Mouse (Mus musculus) forebrain, embryonic 14.5 days (tissue): ENCODE data around the gene Tcf12. TPM values are rescaled to one million over a fixed set of nuclear protein-coding genes. Genes with fewer than 3 reads are reported as not detected.

Experiments
- ATAC-seq: fragments of 200-750 bp; cut with Nextera tagmentation; 2 replicates; pipeline ENCODE4 v1.8.0; 2017; ENCODE audit warnings: mild to moderate bottlenecking, moderate library complexity
- DNase-seq: peaks from one replicate; pipeline ENCODE4 v3.0.0-alpha.2; 2015; ENCODE audit warnings: low spot score
- H3K27ac ChIP-seq: fragments of 300-500 bp; sonication (generic); 2 replicates; pipeline ENCODE4 v1.5.1; 2014; ENCODE audit warnings: low read depth, mild to moderate bottlenecking, control low read depth, low read length, moderate library complexity
- H3K27me3 ChIP-seq: fragments of 300-500 bp; sonication (generic); replicated peaks from 2 replicates; pipeline ENCODE4 v1.6.1; 2014; ENCODE audit warnings: low read length, control low read depth, mixed read lengths; ENCODE audit not compliant: control insufficient read depth, insufficient read depth
- H3K36me3 ChIP-seq: fragments of 300-500 bp; sonication (generic); 2 replicates; pipeline ENCODE4 v1.6.1; 2014; ENCODE audit warnings: low read length, control low read depth; ENCODE audit not compliant: control insufficient read depth, insufficient read depth
- H3K4me1 ChIP-seq: fragments of 300-500 bp; sonication (generic); 2 replicates; pipeline ENCODE4 v1.6.1; 2014; ENCODE audit warnings: antibody characterized with exemption, low read length, control low read depth; ENCODE audit not compliant: control insufficient read depth, insufficient read depth
- H3K4me2 ChIP-seq: fragments of 300-500 bp; sonication (generic); 2 replicates; pipeline ENCODE4 v1.6.1; 2014; ENCODE audit warnings: mild to moderate bottlenecking, control low read depth, low read length
- H3K4me3 ChIP-seq: fragments of 300-500 bp; sonication (generic); 2 replicates; pipeline ENCODE4 v1.5.1; 2014; ENCODE audit warnings: low read depth, low read length, control low read depth
- H3K9ac ChIP-seq: fragments of 300-500 bp; sonication (generic); 2 replicates; pipeline ENCODE4 v1.6.1; 2014; ENCODE audit warnings: mild to moderate bottlenecking, low read length, control low read depth, moderate library complexity
- H3K9me3 ChIP-seq: fragments of 300-500 bp; sonication (generic); replicated peaks from 2 replicates; pipeline ENCODE4 v1.6.1; 2016; ENCODE audit warnings: low read length, control low read depth, mixed read lengths; ENCODE audit not compliant: control insufficient read depth
- WGBS: fragments of 180-500 bp; shearing (Covaris S2); extraction: QIAGEN DNeasy Blood & Tissue Kit; methylation state at CpG from one replicate; pipeline ENCODE4 v1.1.7; 2014; 5-methylcytosine and 5-hydroxymethylcytosine counted together
- polyA plus RNA-seq: library from polyadenylated mRNA; unstranded; fragments of >200 nt; fragmentation: Nextera tagmentation; extraction: Ambion mirVana; gene quantifications from 2 replicates; pipeline ENCODE4 v1.2.1, GENCODE M21; 2014

The Tcf12 gene
- polyA plus RNA-seq, result 62.0 and 68.1 TPM in 2 replicates

DNA sequence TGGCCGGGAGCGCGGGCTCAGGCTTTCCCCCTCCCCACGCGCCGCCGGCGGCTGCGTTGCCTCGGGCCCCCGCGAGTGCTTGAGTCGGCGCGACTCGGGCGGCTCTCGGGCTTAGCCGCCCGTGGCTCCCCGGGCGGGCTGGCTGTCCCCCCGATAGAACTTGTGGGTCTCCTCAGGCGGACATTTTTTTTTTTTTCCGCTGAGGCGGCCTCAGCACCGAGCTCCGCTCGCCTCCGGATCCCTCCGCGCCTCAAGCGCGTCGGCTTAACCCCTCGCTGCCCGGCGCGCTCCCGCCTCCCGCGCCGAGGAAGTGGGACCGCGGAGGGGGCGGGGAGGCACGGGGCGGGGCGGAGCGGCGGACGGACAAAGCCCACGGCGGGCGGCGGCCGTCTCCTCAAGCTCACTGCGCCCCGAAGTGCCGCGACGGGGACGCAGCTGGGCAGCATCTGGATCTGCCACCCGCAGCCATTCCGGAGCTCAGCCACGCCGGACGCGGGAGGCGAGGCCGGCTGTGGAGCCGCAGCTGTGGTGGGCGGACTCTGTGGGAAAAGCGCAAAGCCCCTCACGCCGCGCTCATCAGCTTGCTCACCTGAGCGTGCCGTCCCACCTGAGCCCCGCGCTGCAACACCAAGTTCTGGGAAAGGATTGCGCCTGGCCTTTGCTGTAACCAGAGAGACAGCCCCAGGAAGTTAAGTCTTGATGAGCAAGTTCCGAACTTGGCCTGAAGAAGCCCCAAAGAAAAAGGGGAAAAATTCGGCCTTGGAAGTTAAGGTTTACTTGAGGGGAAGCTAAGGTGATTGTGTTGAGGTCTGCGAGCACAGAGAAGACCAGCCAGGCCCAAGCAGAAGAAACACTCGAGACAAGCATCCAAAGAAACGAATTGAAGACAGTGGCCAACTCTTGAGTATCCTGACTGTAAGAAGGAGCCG, at the start of gene Tcf12:
TSS of gene Tcf12 (minus strand) at position 250 of the 929 bp plus-strand sequence.
- DNase-seq (peak; percentile 97), ATAC-seq (peak; percentile 86)
- peaks cover 11% of the 10 kb centered on the region; the same call in 1 of the 2 replicates for H3K36me3 ChIP-seq
- peaks cover 17% of the 10 kb centered on the region for H3K4me1 ChIP-seq
- H3K4me3 ChIP-seq, result peak within 1 kb of the TSS; percentile 94
- H3K27me3 ChIP-seq, result no peaks in the 10 kb centered on the region
- H3K4me2 ChIP-seq, result peak within 1 kb of the TSS; percentile 81
- peak within 1 kb of the TSS; percentile 96 for H3K27ac ChIP-seq
- no peaks in the 10 kb centered on the region for H3K9me3 ChIP-seq
- peak within 1 kb of the TSS; percentile 99 for H3K9ac ChIP-seq
- 1% methylated on average over 86 of the region's 88 CpGs for WGBS

DNA sequence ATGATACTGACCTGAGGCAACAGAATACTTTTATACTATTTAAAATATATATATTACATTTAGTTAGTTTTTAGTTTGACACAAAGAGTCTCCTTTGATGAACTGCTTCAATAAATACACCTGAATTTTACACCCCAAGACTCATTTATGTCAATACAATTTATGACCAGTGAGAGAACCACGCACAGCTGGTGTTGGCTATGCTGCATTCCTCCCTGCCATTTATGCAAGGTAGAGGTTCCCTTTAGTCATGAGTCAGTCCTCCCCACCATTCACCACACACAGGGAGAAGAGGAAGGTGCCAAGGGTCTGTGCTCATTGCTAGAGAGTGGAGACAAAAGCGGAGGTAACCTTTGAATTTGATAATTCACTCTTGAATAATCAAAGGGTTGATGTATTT, 46.7 kb upstream of the Tcf12 start:
- WGBS, result 66% methylated on average over 2 of the region's 2 CpGs
- no peak overlapping the region for H3K4me3 ChIP-seq

DNA sequence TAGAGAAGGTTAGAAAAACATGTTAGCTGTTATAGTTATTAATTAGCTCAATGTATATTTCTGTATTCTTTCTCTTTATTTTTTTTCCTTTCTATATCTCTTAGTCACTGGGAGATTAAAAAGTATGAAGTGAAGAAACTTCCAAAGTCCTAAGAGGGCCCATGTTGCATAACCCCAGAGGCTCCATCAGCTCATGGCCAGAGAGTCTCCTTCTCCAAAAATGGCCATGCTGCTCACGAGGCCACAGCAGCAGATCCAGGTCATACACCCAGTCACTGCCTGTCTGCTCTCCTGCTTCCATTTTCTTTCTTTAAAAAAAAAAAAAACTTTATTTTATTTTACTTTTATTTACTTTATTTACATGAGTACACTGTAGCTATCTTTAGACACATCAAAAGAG, 45.4 kb upstream of the Tcf12 start:
- H3K27ac ChIP-seq, result no peak overlapping the region
- 0 out of 2 replicates have a peak, but pooled peaks cover 4% of the 10 kb centered on the region for H3K4me1 ChIP-seq
- H3K27me3 ChIP-seq, result 0 out of 2 replicates have a peak, but pooled peaks cover 4% of the 10 kb centered on the region
- no peak overlapping the region for H3K4me2 ChIP-seq
- H3K4me3 ChIP-seq, result no peak overlapping the region
- no peak overlapping the region for H3K9ac ChIP-seq
- H3K9me3 ChIP-seq, result no peaks in the 10 kb centered on the region
- no peaks in the 10 kb centered on the region for H3K36me3 ChIP-seq
- DNase-seq, result no peak
- ATAC-seq, result no peak
- WGBS, result 79% methylated on average over 1 of the region's 1 CpGs

More for the DNA sequence above, 46.7 kb upstream of the Tcf12 start:
- Histone ChIP-seq H3K9me3 (no peaks in the 10 kb centered on the region), H3K4me1 (0 out of 2 replicates have a peak, but pooled peaks cover 4% of the 10 kb centered on the region), H3K4me2 (no peak overlapping the region), H3K9ac (no peak overlapping the region), H3K36me3 (no peaks in the 10 kb centered on the region), H3K27ac (no peak overlapping the region), H3K27me3 (0 out of 2 replicates have a peak, but pooled peaks cover 4% of the 10 kb centered on the region)
- ATAC-seq (no peak), DNase-seq (no peak)

DNA sequence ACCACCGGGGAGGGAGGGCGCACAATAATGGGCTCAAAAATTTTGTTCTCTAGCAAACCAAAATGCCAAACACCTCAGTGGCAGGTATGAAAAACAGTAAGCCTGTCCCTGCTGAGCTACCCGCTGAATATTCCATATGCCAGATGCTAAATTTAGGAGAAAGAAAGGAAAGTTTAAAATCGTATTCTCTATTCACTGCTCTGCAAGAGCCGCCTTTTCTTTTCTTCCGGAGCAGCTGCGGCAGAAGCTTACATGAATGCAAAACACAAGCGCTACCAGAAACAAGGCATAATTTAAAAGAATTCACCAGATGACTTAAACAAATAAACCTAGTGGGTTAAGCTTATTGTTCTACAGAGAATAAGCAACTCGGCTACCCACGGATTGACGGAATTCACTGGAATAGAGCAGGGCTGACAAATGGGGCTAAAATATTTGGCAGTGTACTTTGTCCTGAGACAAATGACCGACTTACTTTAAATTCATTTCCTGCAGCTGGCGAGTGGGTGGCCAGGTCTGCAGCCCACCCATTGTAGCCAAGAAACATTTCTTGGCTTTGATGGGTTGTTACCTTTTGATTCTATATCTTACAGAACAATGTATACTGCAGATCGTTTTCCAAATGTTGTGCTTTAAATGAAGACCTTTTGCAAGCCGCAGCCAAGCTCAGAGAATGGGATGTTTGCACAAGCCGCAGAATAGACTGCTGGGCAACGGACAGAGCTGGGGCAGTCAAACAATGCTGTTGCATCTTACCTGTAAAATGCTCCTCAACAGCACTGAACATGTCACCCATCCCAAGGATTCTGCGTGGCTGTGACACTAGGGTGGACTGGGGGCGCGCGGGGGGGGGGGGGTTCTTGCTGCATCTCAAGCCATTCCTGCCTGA, 43.8 kb upstream of the Tcf12 start:
- H3K36me3 ChIP-seq, result no peaks in the 10 kb centered on the region
- WGBS, result 13% methylated on average over 21 of the region's 21 CpGs
- peak overlapping the region; percentile 13 for H3K4me3 ChIP-seq
- H3K4me1 ChIP-seq, result 0 out of 2 replicates have a peak, but pooled peaks cover 4% of the 10 kb centered on the region
- peak overlapping the region; percentile 15; the same call in 1 of the 2 replicates for H3K27ac ChIP-seq
- DNase-seq (peak; percentile 77), ATAC-seq (peak; percentile 67; the same call in 1 of the 2 replicates)
- H3K9me3 ChIP-seq, result no peaks in the 10 kb centered on the region
- H3K4me2 ChIP-seq, result peak overlapping the region; percentile 42
- H3K27me3 ChIP-seq, result 0 out of 2 replicates have a peak, but pooled peaks cover 4% of the 10 kb centered on the region
- peak overlapping the region; percentile 22 for H3K9ac ChIP-seq

DNA sequence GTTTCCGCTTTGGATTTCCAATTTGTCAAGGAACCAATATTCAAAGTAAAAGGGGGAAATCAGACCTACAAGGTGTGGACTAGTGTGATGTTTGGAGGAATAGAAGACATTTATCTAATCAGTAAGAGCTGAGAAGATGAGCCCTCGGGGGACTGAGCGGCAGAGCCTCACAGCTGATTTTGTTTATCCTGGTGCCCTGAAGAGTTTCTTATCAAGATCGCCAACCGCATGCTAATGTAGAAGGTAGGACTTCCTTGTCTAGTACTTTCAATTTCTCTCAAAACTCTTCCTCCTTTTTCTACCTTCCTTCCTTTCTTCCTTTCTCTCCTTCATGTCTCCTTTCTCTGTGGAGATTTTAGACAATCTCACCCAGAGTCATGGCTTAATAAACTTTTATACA, 32.5 kb upstream of the Tcf12 start:
- no peak for DNase-seq
- Histone ChIP-seq H3K36me3 (no peaks in the 10 kb centered on the region), H3K9ac (no peak overlapping the region), H3K27ac (no peak overlapping the region), H3K27me3 (no peaks in the 10 kb centered on the region), H3K4me2 (no peak overlapping the region), H3K4me1 (no peaks in the 10 kb centered on the region), H3K4me3 (no peak overlapping the region), H3K9me3 (no peaks in the 10 kb centered on the region)
- 91% methylated on average over 5 of the region's 5 CpGs for WGBS
- ATAC-seq, result no peak

DNA sequence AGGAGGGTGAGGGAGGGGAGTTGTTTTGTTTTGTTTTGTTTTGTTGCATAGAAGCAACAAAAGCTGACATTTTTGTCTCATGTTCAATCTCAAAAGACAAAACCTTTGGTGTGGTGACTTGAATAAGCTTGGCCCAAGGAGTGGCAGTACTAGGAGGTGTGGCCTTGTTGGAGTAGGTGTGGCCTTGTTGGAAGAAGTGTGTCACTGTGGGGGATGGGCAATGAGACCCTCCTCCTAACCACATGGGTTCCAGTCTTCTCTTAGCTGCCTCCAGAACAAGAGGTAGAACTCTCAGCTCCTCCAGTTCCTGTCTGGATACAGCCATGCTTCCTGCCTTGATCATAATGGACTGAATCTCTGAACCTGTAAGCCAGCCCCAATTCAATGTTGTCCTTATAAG, 26.2 kb upstream of the Tcf12 start:
- no peak overlapping the region for H3K4me2 ChIP-seq
- H3K9ac ChIP-seq, result no peak overlapping the region
- H3K4me3 ChIP-seq, result no peak overlapping the region
- H3K27ac ChIP-seq, result no peak overlapping the region
- no peak for DNase-seq
- H3K27me3 ChIP-seq, result no peaks in the 10 kb centered on the region
- H3K36me3 ChIP-seq, result no peaks in the 10 kb centered on the region
- ATAC-seq, result no peak
- peaks cover 5% of the 10 kb centered on the region; the same call in 1 of the 2 replicates for H3K4me1 ChIP-seq
- no peaks in the 10 kb centered on the region for H3K9me3 ChIP-seq

DNA sequence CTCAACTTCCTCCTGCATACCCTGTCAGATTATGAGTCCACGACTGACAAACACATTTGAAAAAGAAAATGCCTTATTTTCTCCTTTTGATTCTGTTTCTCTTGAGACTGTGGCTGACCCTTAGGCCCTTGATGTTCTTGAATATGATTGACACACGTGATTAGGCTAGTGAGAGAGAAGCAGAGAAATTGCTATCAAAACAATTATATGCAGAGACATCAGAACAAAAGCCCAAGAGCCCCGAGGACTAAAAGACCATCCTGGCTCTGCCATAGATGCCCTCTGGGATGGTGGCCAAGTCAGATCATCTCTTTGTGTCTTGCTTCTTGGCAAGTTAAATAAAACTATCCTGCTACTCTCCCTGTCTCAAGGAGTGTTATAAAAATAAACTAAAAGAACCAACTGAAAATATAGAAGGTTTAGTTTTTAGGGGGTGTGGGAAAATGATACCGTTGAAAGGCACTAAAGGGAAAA, 22.1 kb upstream of the Tcf12 start:
- DNase-seq (no peak), ATAC-seq (no peak)
- Histone ChIP-seq H3K9ac (peak overlapping the region; percentile 86; the same call in 1 of the 2 replicates), H3K4me1 (peaks cover 5% of the 10 kb centered on the region; the same call in 1 of the 2 replicates), H3K27me3 (no peaks in the 10 kb centered on the region), H3K4me2 (peak overlapping the region; percentile 93), H3K9me3 (no peaks in the 10 kb centered on the region), H3K4me3 (peak overlapping the region; percentile 64), H3K36me3 (no peaks in the 10 kb centered on the region), H3K27ac (0 out of 2 replicates have a peak overlapping the region, but pooled peaks have one; percentile 86)
- 51% methylated on average over 4 of the region's 4 CpGs for WGBS

DNA sequence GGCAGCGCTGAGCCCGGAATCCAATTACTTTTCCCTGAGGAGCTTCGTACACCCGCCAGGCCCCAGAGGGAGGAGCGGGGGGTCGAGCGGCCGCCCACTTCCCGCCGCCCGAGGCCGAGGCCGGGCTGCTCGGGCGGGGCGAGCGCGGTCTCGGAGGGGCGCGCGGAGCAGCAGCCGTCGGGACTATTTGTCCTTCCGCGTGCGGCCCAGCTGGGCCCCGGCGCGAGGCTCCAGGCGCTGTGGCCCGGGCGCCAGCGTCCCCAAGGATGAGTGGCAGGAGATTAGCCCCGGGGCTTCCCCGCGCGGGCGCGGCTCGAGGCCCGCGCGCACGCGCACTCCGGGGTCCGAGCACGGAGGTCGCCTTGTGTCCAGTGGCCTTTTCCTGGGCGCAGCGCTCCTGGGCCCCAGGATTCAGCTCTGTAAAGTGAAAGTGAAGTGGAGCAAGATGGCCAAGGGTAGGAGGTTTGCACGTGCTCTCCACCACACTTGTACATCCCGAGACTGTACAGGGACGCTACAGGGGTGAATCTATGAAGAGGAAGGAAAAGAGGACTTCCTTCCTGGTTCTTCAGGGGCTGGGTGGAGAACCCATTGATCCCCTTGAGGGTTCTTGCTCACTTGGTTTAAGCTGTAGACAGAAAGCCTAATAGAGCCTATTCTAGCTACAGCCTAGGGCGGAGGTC, 21.6 kb upstream of the Tcf12 start:
- 2% methylated on average over 54 of the region's 56 CpGs for WGBS
- Histone ChIP-seq H3K4me3 (peak overlapping the region; percentile 64), H3K4me2 (peak overlapping the region; percentile 93), H3K9ac (peak overlapping the region; percentile 86), H3K36me3 (no peaks in the 10 kb centered on the region), H3K27me3 (no peaks in the 10 kb centered on the region), H3K27ac (peak overlapping the region; percentile 86), H3K9me3 (no peaks in the 10 kb centered on the region), H3K4me1 (peaks cover 5% of the 10 kb centered on the region; the same call in 1 of the 2 replicates)
- ATAC-seq (peak; percentile 95), DNase-seq (peak; percentile 88)
